Mouse (Mus musculus): Measurements from ENCODE around the gene Tmc8. TPM values are rescaled to one million over a fixed set of nuclear protein-coding genes. Genes with fewer than 3 reads are reported as not detected.
"Not testable (repeated sequence)": the region's sequence is repeated elsewhere in the genome, so short reads cannot be mapped to it uniquely, and the experiment has no call there.

Gene Tmc8
- polyA plus RNA-seq, 1 experiment from 2014 or later = 0.74 TPM

DNA sequence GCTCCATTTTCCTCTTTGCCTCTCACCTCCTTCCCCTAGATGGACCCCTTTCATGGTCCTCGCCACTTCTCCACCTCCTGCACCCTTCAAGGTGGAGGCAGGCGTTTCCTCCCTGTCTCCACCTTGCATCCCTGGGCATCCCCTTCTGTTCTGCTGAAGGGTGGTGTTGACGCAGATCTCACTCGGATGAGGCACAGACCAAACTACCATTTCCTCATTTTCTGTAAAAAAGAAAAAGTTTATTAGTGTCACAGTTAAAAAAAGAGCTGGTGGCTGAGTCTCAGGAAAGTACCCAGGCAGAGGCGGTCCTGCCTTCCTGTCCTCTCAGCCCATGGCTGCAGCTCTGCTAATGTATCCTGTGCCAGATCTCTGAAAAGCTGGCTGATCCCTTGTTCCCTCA is 17.3 kb downstream of the Tmc8 start:
- Histone ChIP-seq H3K27me3 (no peaks in the 10 kb centered on the region), H3K4me3 (no peak overlapping the region), H3K27ac (no peak overlapping the region), H3K9ac (no peak overlapping the region), H3K36me3 (no peaks in the 10 kb centered on the region), H3K4me2 (no peak overlapping the region), H3K9me3 (peaks cover 5% of the 10 kb centered on the region; the same call in 1 of the 2 replicates), H3K4me1 (peaks cover 6% of the 10 kb centered on the region)
- ATAC-seq (ENCODE audit: insufficient number of reproducible peaks, insufficient read depth, low FRiP score, low TSS enrichment, low read depth) = no peak
- WGBS = 69% methylated on average over 5 of the region's 5 CpGs

DNA sequence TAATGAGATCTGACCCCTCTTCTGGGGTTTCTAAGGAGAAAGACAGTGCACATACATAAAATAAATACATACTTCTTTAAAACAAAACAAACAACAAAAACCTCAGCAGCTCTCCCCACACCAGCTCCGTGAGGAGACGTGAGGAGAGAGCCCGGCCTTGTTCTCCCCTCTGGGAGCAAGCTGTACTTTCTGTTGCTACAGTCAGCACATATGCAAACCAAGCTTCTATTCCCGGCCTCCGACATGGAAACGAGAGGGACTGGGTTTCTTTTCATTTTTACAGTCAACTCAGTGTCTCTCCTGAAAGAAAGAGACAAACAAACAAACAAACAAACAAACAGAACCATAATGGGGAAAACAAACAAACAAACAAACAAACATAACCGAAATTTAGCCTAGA is 18.2 kb downstream of the Tmc8 start:
- Histone ChIP-seq H3K27me3 (no peaks in the 10 kb centered on the region), H3K9ac (no peak overlapping the region), H3K27ac (no peak overlapping the region), H3K4me2 (no peak overlapping the region), H3K36me3 (no peaks in the 10 kb centered on the region), H3K9me3 (peaks cover 5% of the 10 kb centered on the region; the same call in 1 of the 2 replicates), H3K4me1 (peaks cover 5% of the 10 kb centered on the region; the same call in 1 of the 2 replicates), H3K4me3 (no peak overlapping the region)
- 71% methylated on average over 7 of the region's 7 CpGs for WGBS
- no peak for ATAC-seq (ENCODE audit: insufficient number of reproducible peaks, insufficient read depth, low FRiP score, low TSS enrichment, low read depth)

DNA sequence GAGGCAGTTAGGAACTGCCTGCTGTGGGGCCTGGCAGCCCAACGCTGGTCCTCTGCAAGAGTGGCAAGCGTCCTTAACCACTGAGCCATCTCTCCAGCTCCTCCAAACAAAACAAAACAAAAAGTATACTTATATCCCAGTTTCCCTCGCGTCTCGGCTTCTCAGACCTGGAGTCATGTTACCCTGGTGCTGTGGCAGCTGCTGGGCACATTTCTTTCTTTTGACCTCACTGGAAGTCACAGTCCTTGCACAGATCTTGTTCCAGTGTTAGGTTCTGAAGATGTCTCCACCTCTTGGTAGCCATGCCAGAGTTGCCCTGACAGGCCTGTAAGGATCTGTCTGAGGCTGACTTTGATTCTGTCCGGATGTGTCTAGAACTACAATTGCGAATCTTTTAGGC is 19.8 kb downstream of the Tmc8 start:
- no peak overlapping the region for H3K9ac ChIP-seq

DNA sequence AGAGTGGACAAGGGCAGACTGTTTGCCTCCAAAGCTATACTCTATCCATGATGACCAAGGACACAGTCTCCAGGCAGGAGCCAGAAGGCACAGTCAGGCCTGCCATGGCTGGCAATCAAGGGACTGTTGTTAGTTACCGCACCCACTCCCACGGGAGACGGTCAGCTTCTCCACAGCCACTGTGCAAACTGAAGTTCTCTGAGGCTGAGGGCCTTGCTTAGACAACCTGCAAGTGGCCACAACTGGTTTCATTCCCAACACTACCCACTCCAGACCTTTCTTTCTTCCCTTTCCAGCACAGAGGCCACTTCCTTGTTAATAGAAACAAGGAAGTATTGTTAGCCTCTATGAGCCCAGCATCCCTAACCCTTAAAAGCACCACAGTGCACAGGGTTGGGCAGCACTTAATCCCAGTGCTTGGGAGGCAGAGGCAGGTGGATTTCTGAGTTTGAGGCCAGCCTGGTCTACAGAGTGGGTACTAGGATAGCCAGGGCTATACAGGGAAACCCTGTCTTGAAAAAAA is 21.4 kb downstream of the Tmc8 start:
- H3K27ac ChIP-seq = no peak overlapping the region
- H3K27me3 ChIP-seq = no peaks in the 10 kb centered on the region
- peaks cover 5% of the 10 kb centered on the region; the same call in 1 of the 2 replicates for H3K4me1 ChIP-seq
- peaks cover 5% of the 10 kb centered on the region; the same call in 1 of the 2 replicates for H3K9me3 ChIP-seq
- H3K4me3 ChIP-seq = no peak overlapping the region
- H3K9ac ChIP-seq = no peak overlapping the region
- WGBS = 90% methylated on average over 3 of the region's 3 CpGs
- no peak for ATAC-seq (ENCODE audit: insufficient number of reproducible peaks, insufficient read depth, low FRiP score, low TSS enrichment, low read depth)
- H3K4me2 ChIP-seq = no peak overlapping the region
- H3K36me3 ChIP-seq = no peaks in the 10 kb centered on the region

More for the DNA sequence above, 19.8 kb downstream of the Tmc8 start:
- Histone ChIP-seq H3K4me2 (no peak overlapping the region), H3K36me3 (no peaks in the 10 kb centered on the region), H3K27ac (no peak overlapping the region), H3K4me1 (peaks cover 5% of the 10 kb centered on the region; the same call in 1 of the 2 replicates), H3K27me3 (no peaks in the 10 kb centered on the region), H3K4me3 (no peak overlapping the region), H3K9me3 (peaks cover 5% of the 10 kb centered on the region; the same call in 1 of the 2 replicates)
- WGBS = 42% methylated on average over 7 of the region's 7 CpGs
- ATAC-seq (ENCODE audit: insufficient number of reproducible peaks, insufficient read depth, low FRiP score, low TSS enrichment, low read depth) = no peak

DNA sequence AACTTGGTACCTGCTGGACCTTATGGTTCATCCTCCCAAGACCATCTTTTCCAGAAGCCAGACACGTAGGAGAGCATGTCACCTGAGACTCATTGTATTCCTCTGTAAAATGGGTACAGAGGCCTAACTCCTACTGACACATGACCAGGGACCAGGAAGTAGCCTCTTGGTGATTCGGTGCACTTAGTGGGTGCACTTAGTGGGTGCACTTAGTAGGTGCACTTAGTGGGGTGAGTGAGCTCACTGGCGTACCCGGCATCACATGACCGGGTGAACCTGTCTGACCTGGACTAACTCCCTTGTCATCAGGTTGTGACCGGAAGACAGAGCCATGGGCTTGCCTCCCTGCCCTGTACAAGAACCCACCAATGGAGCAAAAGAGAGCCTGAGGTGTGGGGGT is 24.9 kb downstream of the Tmc8 start:
- 94% methylated on average over 6 of the region's 6 CpGs for WGBS

DNA sequence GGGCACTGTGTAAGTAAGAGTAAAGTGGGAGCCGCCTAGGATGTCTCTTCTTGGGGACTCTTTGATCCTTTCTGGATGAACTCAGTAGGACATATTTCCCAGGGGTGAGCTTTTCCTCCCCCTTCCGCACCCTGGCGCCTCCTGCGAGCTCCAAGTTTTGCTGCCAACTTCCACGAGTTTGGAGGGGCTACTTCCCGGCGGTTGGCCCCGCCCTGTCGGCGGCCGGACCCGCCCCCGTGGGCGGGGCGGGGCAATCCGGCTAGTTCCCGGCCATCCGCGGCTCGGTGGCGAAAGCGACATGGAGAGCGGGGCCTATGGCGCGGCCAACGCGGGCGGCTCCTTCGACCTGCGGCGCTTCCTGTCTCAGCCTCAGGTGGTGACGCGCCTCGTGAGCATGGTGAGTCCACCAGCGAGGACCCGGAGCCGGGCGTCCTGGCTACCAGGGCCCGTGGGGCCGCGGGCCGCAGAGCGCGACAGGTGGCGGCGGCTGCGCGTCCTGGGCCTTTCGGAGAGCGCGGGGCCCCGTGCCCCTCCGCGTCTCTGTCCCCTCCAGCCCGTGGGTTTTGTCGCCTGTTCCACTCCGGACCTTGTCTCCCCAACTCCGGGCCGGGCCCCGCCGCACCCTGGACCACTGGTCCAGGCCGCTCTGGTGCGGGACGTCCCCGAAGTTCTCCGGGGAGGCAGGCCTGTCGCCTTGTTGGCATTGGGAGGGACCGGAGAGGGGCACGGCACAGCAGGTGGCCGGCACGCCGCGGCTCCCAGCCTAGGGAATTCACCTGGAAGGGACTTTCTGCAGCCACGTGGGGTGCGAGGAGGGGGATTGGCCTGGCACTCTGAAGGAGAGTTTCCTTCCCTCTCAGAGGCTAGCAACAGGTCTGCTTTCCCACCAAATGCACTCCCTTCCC is 27.8 kb downstream of the Tmc8 start, which contains the start of the genes Gm20708 and Syngr2:
TSS of gene Gm20708 (plus strand) at position 262 of the 905 bp plus-strand sequence.
TSS of gene Syngr2 (plus strand) at position 262 of the 905 bp plus-strand sequence.
- peak within 1 kb of the TSS; percentile 77 for H3K9ac ChIP-seq
- H3K4me1 ChIP-seq = peaks cover 24% of the 10 kb centered on the region
- H3K4me2 ChIP-seq = peak within 1 kb of the TSS; percentile 100
- peak within 1 kb of the TSS; percentile 86 for H3K4me3 ChIP-seq
- peaks cover 29% of the 10 kb centered on the region for H3K36me3 ChIP-seq
- H3K27ac ChIP-seq = peak within 1 kb of the TSS; percentile 71
- H3K27me3 ChIP-seq = no peaks in the 10 kb centered on the region
- ATAC-seq (ENCODE audit: insufficient number of reproducible peaks, insufficient read depth, low FRiP score, low TSS enrichment, low read depth) = peak; percentile 52; the same call in 1 of the 2 replicates
- under 1% methylated on average over 75 of the region's 75 CpGs for WGBS
- no peaks in the 10 kb centered on the region for H3K9me3 ChIP-seq

More for the DNA sequence above, 24.9 kb downstream of the Tmc8 start:
- no peak overlapping the region for H3K9ac ChIP-seq
- peaks cover 24% of the 10 kb centered on the region for H3K4me1 ChIP-seq
- no peaks in the 10 kb centered on the region for H3K27me3 ChIP-seq
- no peak overlapping the region for H3K4me3 ChIP-seq
- H3K36me3 ChIP-seq = peaks cover under 1% of the 10 kb centered on the region; the same call in 1 of the 2 replicates
- H3K9me3 ChIP-seq = no peaks in the 10 kb centered on the region
- H3K4me2 ChIP-seq = no peak overlapping the region
- H3K27ac ChIP-seq = no peak overlapping the region
- ATAC-seq (ENCODE audit: insufficient number of reproducible peaks, insufficient read depth, low FRiP score, low TSS enrichment, low read depth) = no peak

DNA sequence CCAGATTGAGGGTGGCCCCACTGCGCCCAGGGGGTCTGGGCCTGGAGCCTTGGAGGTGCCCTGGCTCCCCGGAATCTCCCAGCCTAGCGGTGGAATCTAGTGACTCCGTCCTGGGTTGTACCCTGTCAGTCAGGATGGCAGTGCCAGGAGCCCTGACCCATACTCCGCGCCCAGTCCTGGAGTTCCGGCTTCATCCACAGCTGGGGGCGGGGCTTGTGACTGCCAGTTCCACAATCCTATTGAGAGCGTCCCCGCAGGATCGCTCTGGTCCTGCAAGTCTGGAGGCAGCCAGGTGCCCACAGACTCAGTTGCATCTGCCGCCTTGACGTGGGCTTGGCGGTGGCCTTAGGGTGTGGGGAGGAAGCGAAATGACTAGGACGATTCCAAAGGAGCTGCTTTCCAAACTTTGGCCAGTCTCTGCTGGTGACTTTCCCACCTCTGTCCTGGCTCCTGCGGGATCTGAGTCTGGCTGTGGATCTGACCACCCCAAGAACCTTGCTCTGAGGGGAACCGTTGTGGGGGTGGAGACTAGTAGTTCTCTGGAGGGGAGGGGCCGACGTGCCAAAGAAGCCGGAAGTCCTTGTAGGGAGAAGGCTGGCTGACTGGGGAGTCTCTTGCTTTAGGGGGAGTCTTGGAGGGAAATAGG is 28.6 kb downstream of the Tmc8 start:
- H3K27ac ChIP-seq = peak overlapping the region; percentile 71
- peak overlapping the region; percentile 86 for H3K4me3 ChIP-seq
- ATAC-seq (ENCODE audit: insufficient number of reproducible peaks, insufficient read depth, low FRiP score, low TSS enrichment, low read depth) = peak; percentile 57
- peak overlapping the region; percentile 100 for H3K4me2 ChIP-seq
- under 1% methylated on average over 21 of the region's 21 CpGs for WGBS
- no peaks in the 10 kb centered on the region for H3K27me3 ChIP-seq
- peaks cover 24% of the 10 kb centered on the region for H3K4me1 ChIP-seq
- no peaks in the 10 kb centered on the region for H3K9me3 ChIP-seq
- peak overlapping the region; percentile 77 for H3K9ac ChIP-seq
- peaks cover 38% of the 10 kb centered on the region for H3K36me3 ChIP-seq

DNA sequence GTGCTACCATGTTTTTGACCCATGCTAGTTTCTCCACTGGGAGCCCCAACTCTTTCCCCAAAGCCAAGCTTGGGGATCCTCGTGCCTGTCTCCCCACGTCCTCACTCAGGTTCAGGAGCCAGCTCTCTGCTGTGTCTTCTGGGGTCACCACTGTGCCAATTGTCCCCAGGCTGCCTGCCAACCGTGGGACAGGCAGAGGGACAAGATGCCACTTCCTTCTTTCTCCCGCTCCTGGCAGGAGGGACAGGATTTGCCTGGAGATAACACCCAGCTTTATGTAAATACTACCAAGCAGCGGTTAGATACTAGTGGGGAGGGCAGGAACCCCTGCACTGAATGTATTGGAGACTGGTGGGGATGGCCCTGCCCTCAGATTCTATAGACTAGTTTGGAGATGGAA is 32.0 kb downstream of the Tmc8 start:
- Histone ChIP-seq H3K9ac (0 out of 2 replicates have a peak overlapping the region, but pooled peaks have one; percentile 27), H3K36me3 (peaks cover 70% of the 10 kb centered on the region), H3K4me2 (no peak overlapping the region), H3K27me3 (no peaks in the 10 kb centered on the region), H3K4me1 (peaks cover 23% of the 10 kb centered on the region), H3K4me3 (no peak overlapping the region), H3K9me3 (no peaks in the 10 kb centered on the region), H3K27ac (no peak overlapping the region)
- WGBS = 83% methylated on average over 5 of the region's 5 CpGs
- ATAC-seq (ENCODE audit: insufficient number of reproducible peaks, insufficient read depth, low FRiP score, low TSS enrichment, low read depth) = no peak

DNA sequence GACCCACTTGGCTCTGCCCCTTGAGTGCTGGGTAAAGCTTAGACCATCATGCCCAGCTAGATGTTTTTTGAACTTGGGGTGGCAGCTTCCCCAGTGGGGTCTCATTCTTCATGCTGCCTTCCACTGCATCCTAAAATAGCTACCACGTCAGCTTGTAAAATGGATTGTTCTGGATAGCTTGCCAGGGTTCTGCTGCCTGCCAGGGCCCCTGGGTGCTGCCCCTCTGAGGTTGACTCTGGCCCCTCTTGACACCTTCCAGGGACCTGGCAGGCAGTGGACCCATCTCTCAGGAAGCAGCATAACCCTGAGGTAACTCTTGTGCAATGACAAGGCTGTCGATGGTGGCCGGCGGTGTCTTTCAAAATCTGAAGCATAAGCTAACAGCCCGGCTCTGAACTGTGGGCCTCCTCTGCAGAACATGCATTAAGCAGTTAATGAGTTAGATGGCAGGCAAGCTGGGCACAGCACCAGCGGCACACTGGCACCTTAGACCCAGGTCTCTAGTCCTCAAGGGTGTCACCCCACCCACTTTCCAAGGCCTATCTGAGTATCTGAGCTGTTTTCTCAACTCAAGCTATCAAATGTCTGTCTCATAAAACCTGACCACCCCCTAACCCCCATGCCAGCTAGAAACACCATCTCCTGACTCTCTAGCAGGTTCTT is 33.0 kb downstream of the Tmc8 start:
- 95% methylated on average over 6 of the region's 6 CpGs for WGBS
- Histone ChIP-seq H3K27ac (no peak overlapping the region), H3K9ac (no peak overlapping the region), H3K27me3 (no peaks in the 10 kb centered on the region), H3K36me3 (peaks cover 75% of the 10 kb centered on the region), H3K4me2 (no peak overlapping the region), H3K9me3 (no peaks in the 10 kb centered on the region), H3K4me3 (no peak overlapping the region), H3K4me1 (peaks cover 17% of the 10 kb centered on the region)
- ATAC-seq (ENCODE audit: insufficient number of reproducible peaks, insufficient read depth, low FRiP score, low TSS enrichment, low read depth) = no peak

DNA sequence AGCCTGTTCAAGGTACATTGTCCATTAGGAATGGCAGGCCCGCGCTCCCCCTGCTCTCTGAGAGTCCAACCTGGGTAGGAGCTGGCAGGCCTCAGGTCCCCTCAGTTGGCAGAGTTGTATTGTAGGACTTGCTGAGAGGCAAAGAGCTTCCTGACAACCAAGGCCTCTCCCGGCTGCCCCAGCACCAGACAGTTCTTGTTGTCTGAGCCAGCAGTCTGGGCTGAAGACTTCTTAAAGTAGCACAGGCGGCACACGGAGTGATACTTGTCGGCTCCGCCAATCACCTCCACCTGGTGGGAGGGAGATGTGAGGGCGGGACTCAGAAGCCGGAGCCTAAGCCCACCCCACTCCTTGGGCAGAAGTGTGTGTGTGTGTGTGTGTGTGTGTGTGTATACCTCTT is 34.0 kb downstream of the Tmc8 start:
- H3K4me1 ChIP-seq; H3K4me3 ChIP-seq; H3K27me3 ChIP-seq; H3K27ac ChIP-seq; H3K9ac ChIP-seq; H3K4me2 ChIP-seq; H3K9me3 ChIP-seq; ATAC-seq (ENCODE audit: insufficient number of reproducible peaks, insufficient read depth, low FRiP score, low TSS enrichment, low read depth): not testable (repeated sequence)
- 82% methylated on average over 9 of the region's 9 CpGs for WGBS
- peaks cover 84% of the 10 kb centered on the region for H3K36me3 ChIP-seq

DNA sequence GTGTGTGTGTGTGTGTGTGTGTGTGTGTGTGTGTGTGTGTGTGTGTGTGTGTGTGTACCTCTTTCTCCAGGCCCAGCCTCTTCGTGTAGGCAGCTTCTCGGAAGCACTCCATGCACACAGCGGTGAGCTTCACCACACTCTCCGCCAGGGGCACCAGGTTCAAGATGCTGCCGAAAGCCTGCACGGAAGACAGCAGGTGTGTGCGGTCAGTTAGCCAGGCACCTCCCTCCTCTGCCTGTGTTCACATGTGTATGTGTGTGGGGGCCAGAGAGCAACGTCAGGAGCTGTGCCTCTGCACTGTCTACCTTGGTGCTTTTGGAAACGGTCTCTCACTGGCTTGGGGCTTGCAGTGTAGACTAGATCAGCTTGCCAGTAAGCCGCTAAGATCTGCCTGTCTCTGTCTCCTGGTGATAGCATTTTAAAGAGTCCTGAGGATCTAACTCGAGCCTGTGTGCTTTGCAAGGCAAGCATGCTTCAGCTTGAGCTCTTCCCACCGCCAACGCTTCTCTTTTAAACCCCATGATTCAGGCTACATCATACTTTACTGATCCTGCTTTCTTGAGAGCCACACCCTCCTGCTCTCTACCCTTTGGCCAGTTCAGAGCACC is 34.6 kb downstream of the Tmc8 start:
- Histone ChIP-seq H3K9ac (no peak overlapping the region), H3K27me3 (no peaks in the 10 kb centered on the region), H3K4me1 (peaks cover 1% of the 10 kb centered on the region; the same call in 1 of the 2 replicates), H3K4me2 (no peak overlapping the region), H3K4me3 (no peak overlapping the region), H3K9me3 (no peaks in the 10 kb centered on the region), H3K36me3 (peaks cover 90% of the 10 kb centered on the region), H3K27ac (no peak overlapping the region)
- no peak for ATAC-seq (ENCODE audit: insufficient number of reproducible peaks, insufficient read depth, low FRiP score, low TSS enrichment, low read depth)
- 89% methylated on average over 13 of the region's 13 CpGs for WGBS
